Mouse (Mus musculus): ENCODE data around the gene Dclk1. TPM values are rescaled to one million over a fixed set of nuclear protein-coding genes. Genes with fewer than 3 reads are reported as not detected.
A peak's percentile ranks its signal among the peaks of the same experiment; 100 is the strongest.

Gene Dclk1
- polyA plus RNA-seq, 1 experiment from 2014 or later = 56.1 TPM

- Histone ChIP-seq H3K4me1 (peaks cover 54% of the 10 kb centered on the region), H3K36me3 (no peaks in the 10 kb centered on the region), H3K27me3 (no peaks in the 10 kb centered on the region), H3K9me3 (no peaks in the 10 kb centered on the region), H3K9ac (no peak overlapping the region), H3K4me2 (no peak overlapping the region), H3K27ac (peak overlapping the region; percentile 63; the same call in 1 of the 2 replicates), H3K4me3 (no peak overlapping the region)
- no peak for ATAC-seq (ENCODE audit: insufficient number of reproducible peaks, insufficient read depth, low FRiP score, low TSS enrichment, low read depth)
- WGBS = 69% methylated on average over 17 of the region's 17 CpGs
These were observed 290.2 kb downstream of the Dclk1 start for GRCm38 (mm10) chr3:55532175-55532973.

GRCm38 (mm10) chr3:55535591-55536200 is 293.5 kb downstream of the Dclk1 start:
- Histone ChIP-seq H3K4me2 (no peak overlapping the region), H3K27me3 (no peaks in the 10 kb centered on the region), H3K4me1 (peaks cover 70% of the 10 kb centered on the region), H3K9ac (no peak overlapping the region), H3K27ac (no peak overlapping the region), H3K36me3 (no peaks in the 10 kb centered on the region), H3K9me3 (no peaks in the 10 kb centered on the region), H3K4me3 (no peak overlapping the region)
- ATAC-seq (ENCODE audit: insufficient number of reproducible peaks, insufficient read depth, low FRiP score, low TSS enrichment, low read depth) = no peak
- WGBS = 62% methylated on average over 9 of the region's 9 CpGs

GRCm38 (mm10) chr3:55536901-55537300 is 294.7 kb downstream of the Dclk1 start:
- peak overlapping the region; percentile 16; the same call in 1 of the 2 replicates for H3K27ac ChIP-seq
- no peak overlapping the region for H3K9ac ChIP-seq
- no peaks in the 10 kb centered on the region for H3K27me3 ChIP-seq
- H3K36me3 ChIP-seq = no peaks in the 10 kb centered on the region
- WGBS = 16% methylated on average over 6 of the region's 6 CpGs
- no peak overlapping the region for H3K4me3 ChIP-seq
- H3K4me2 ChIP-seq = no peak overlapping the region
- peaks cover 60% of the 10 kb centered on the region for H3K4me1 ChIP-seq
- no peaks in the 10 kb centered on the region for H3K9me3 ChIP-seq
- peak; percentile 43; the same call in 1 of the 2 replicates for ATAC-seq (ENCODE audit: insufficient number of reproducible peaks, insufficient read depth, low FRiP score, low TSS enrichment, low read depth)

GRCm38 (mm10) chr3:55537714-55538113 is 295.6 kb downstream of the Dclk1 start:
- Histone ChIP-seq H3K9me3 (no peaks in the 10 kb centered on the region), H3K27ac (0 out of 2 replicates have a peak overlapping the region, but pooled peaks have one; percentile 13), H3K27me3 (no peaks in the 10 kb centered on the region), H3K4me2 (no peak overlapping the region), H3K36me3 (no peaks in the 10 kb centered on the region), H3K9ac (no peak overlapping the region), H3K4me1 (peaks cover 60% of the 10 kb centered on the region), H3K4me3 (no peak overlapping the region)
- 22% methylated on average over 5 of the region's 5 CpGs for WGBS
- ATAC-seq (ENCODE audit: insufficient number of reproducible peaks, insufficient read depth, low FRiP score, low TSS enrichment, low read depth) = no peak

GRCm38 (mm10) chr3:55539400-55539799 is 297.2 kb downstream of the Dclk1 start:
- H3K27ac ChIP-seq = no peak overlapping the region

GRCm38 (mm10) chr3:55539811-55540293 is 297.7 kb downstream of the Dclk1 start:
- Histone ChIP-seq H3K4me3 (no peak overlapping the region), H3K9ac (no peak overlapping the region), H3K36me3 (no peaks in the 10 kb centered on the region), H3K9me3 (no peaks in the 10 kb centered on the region), H3K27me3 (no peaks in the 10 kb centered on the region), H3K4me1 (peaks cover 73% of the 10 kb centered on the region), H3K27ac (no peak overlapping the region), H3K4me2 (no peak overlapping the region)
- 70% methylated on average over 12 of the region's 12 CpGs for WGBS
- ATAC-seq (ENCODE audit: insufficient number of reproducible peaks, insufficient read depth, low FRiP score, low TSS enrichment, low read depth) = no peak

More at GRCm38 (mm10) chr3:55539400-55539799, 297.2 kb downstream of the Dclk1 start:
- Histone ChIP-seq H3K27me3 (no peaks in the 10 kb centered on the region), H3K9ac (no peak overlapping the region), H3K36me3 (no peaks in the 10 kb centered on the region), H3K4me3 (no peak overlapping the region), H3K4me1 (peaks cover 74% of the 10 kb centered on the region), H3K9me3 (no peaks in the 10 kb centered on the region), H3K4me2 (no peak overlapping the region)
- ATAC-seq (ENCODE audit: insufficient number of reproducible peaks, insufficient read depth, low FRiP score, low TSS enrichment, low read depth) = no peak
- 39% methylated on average over 4 of the region's 4 CpGs for WGBS

GRCm38 (mm10) chr3:55540406-55541140 is 298.4 kb downstream of the Dclk1 start:
- no peak overlapping the region for H3K27ac ChIP-seq
- ATAC-seq (ENCODE audit: insufficient number of reproducible peaks, insufficient read depth, low FRiP score, low TSS enrichment, low read depth) = no peak

GRCm38 (mm10) chr3:55541799-55542198 is 299.6 kb downstream of the Dclk1 start:
- Histone ChIP-seq H3K27ac (peak overlapping the region; percentile 51; the same call in 1 of the 2 replicates), H3K4me2 (0 out of 2 replicates have a peak overlapping the region, but pooled peaks have one; percentile 40), H3K4me1 (peaks cover 58% of the 10 kb centered on the region), H3K9me3 (no peaks in the 10 kb centered on the region), H3K9ac (no peak overlapping the region), H3K27me3 (no peaks in the 10 kb centered on the region), H3K36me3 (no peaks in the 10 kb centered on the region), H3K4me3 (no peak overlapping the region)
- WGBS = 88% methylated on average over 1 of the region's 1 CpGs
- ATAC-seq (ENCODE audit: insufficient number of reproducible peaks, insufficient read depth, low FRiP score, low TSS enrichment, low read depth) = no peak

More at GRCm38 (mm10) chr3:55540406-55541140, 298.4 kb downstream of the Dclk1 start:
- Histone ChIP-seq H3K4me3 (no peak overlapping the region), H3K4me2 (no peak overlapping the region), H3K36me3 (no peaks in the 10 kb centered on the region), H3K4me1 (peaks cover 70% of the 10 kb centered on the region), H3K27me3 (no peaks in the 10 kb centered on the region), H3K9me3 (no peaks in the 10 kb centered on the region), H3K9ac (no peak overlapping the region)
- 88% methylated on average over 6 of the region's 6 CpGs for WGBS

- peak overlapping the region; percentile 51; the same call in 1 of the 2 replicates for H3K27ac ChIP-seq
- no peaks in the 10 kb centered on the region for H3K27me3 ChIP-seq
- H3K9ac ChIP-seq = peak overlapping the region; percentile 21; the same call in 1 of the 2 replicates
- H3K9me3 ChIP-seq = no peaks in the 10 kb centered on the region
- H3K4me2 ChIP-seq = peak overlapping the region; percentile 40
- ATAC-seq (ENCODE audit: insufficient number of reproducible peaks, insufficient read depth, low FRiP score, low TSS enrichment, low read depth) = no peak
- WGBS = 5% methylated on average over 8 of the region's 8 CpGs
- no peak overlapping the region for H3K4me3 ChIP-seq
- no peaks in the 10 kb centered on the region for H3K36me3 ChIP-seq
- H3K4me1 ChIP-seq = peaks cover 54% of the 10 kb centered on the region
These were observed 300.1 kb downstream of the Dclk1 start for GRCm38 (mm10) chr3:55542310-55542709.

- H3K4me1 ChIP-seq = peaks cover 47% of the 10 kb centered on the region
- H3K36me3 ChIP-seq = no peaks in the 10 kb centered on the region
- ATAC-seq (ENCODE audit: insufficient number of reproducible peaks, insufficient read depth, low FRiP score, low TSS enrichment, low read depth) = no peak
- H3K9me3 ChIP-seq = no peaks in the 10 kb centered on the region
- no peak overlapping the region for H3K9ac ChIP-seq
- H3K4me2 ChIP-seq = peak overlapping the region; percentile 40
- no peaks in the 10 kb centered on the region for H3K27me3 ChIP-seq
- H3K27ac ChIP-seq = no peak overlapping the region
- no peak overlapping the region for H3K4me3 ChIP-seq
- 71% methylated on average over 16 of the region's 16 CpGs for WGBS
These were observed 300.8 kb downstream of the Dclk1 start for GRCm38 (mm10) chr3:55542947-55543346.

All from embryonic facial prominence, embryonic 13.5 days (tissue).